Mouse (Mus musculus) embryonic facial prominence, embryonic 14.5 days (tissue): ENCODE measurements around the gene Cdca5. TPM values are rescaled to one million over a fixed set of nuclear protein-coding genes. Genes with fewer than 3 reads are reported as not detected.

Experiments used
- ATAC-seq: fragments of 200-750 bp; cut with Nextera tagmentation; 2 replicates; pipeline ENCODE4 v1.8.0; 2017; ENCODE audit warnings: low read depth, moderate number of reproducible peaks, moderate TSS enrichment
- DNase-seq: peaks from one replicate; pipeline ENCODE4 v3.0.0-alpha.2; 2015; ENCODE audit warnings: low spot score
- H3K27ac ChIP-seq: fragments of 300-500 bp; sonication (generic); replicated peaks from 2 replicates; pipeline ENCODE4 v1.5.1; 2014; ENCODE audit warnings: low read depth, mild to moderate bottlenecking, low read length, moderate library complexity
- H3K27me3 ChIP-seq: fragments of 300-500 bp; sonication (generic); replicated peaks from 2 replicates; pipeline ENCODE4 v1.6.1; 2014; ENCODE audit warnings: low read length; ENCODE audit not compliant: control insufficient read depth, insufficient read depth
- H3K36me3 ChIP-seq: fragments of 300-500 bp; sonication (generic); 2 replicates; pipeline ENCODE4 v1.6.1; 2014; ENCODE audit warnings: low read length, mixed read lengths; ENCODE audit not compliant: control insufficient read depth, insufficient read depth
- H3K4me1 ChIP-seq: fragments of 300-500 bp; sonication (generic); 2 replicates; pipeline ENCODE4 v1.6.1; 2014; ENCODE audit warnings: antibody characterized with exemption, low read length; ENCODE audit not compliant: control insufficient read depth, insufficient read depth
- H3K4me2 ChIP-seq: fragments of 300-500 bp; sonication (generic); 2 replicates; pipeline ENCODE4 v1.6.1; 2014; ENCODE audit warnings: low read depth, mild to moderate bottlenecking, low read length, moderate library complexity, mixed read lengths
- H3K4me3 ChIP-seq: fragments of 300-500 bp; sonication (generic); 2 replicates; pipeline ENCODE4 v1.5.1; 2014; ENCODE audit warnings: low read depth, mild to moderate bottlenecking, low read length
- H3K9ac ChIP-seq: fragments of 300-500 bp; sonication (generic); 2 replicates; pipeline ENCODE4 v1.6.1; 2014; ENCODE audit warnings: low read depth, mild to moderate bottlenecking, low read length, moderate library complexity, mixed read lengths
- H3K9me3 ChIP-seq: fragments of 300-500 bp; sonication (generic); 2 replicates; pipeline ENCODE4 v1.6.1; 2016; ENCODE audit warnings: low read length; ENCODE audit not compliant: control insufficient read depth
- WGBS: fragments of 180-500 bp; shearing (Covaris S2); extraction: QIAGEN DNeasy Blood & Tissue Kit; methylation state at CpG from one replicate; pipeline ENCODE4 v1.1.7; 2014; 5-methylcytosine and 5-hydroxymethylcytosine counted together
- polyA plus RNA-seq: library from polyadenylated mRNA; unstranded; fragments of >200 nt; fragmentation: Nextera tagmentation; extraction: Ambion mirVana; gene quantifications from 2 replicates; pipeline ENCODE4 v1.2.1, GENCODE M21; 2014

Gene Cdca5
- polyA plus RNA-seq, 1 experiment from 2014 or later: 24.6 TPM

DNA sequence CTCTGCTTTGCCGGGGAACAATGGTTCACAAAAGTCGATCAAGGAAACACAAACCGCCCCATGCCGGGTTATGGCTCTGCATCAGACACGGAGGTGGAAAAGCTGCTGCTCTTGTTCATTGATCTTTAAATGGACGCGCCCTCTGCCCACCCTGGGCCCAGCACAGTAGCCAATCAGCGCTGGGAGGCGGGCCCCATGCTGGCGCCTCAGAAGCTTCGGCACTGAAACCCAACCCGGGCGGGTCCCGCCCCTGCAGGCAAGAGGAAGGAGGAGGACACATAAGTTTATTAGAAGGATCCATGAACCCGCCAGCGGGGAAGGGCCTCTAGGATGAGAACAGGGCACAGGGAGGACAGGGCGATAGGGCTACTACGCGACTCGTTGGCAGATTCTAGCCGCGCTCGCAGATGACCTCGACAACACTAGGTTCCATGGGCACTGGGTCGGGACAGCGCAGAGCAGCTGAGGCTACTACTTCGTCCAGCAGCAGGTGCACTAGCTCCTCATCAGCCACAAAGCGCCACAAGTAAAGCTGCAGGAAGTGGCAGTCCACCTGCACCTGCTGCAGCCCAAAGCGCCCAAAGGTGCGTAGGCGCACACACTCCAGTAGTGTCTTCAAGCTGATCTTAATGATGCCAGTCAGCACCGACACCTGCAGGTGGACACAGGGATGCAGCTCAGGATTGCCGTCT is 16.9 kb upstream of the Cdca5 start, which contains the start of gene Tm7sf2:
TSS of gene Tm7sf2 (minus strand) at position 650 of the 692 bp plus-strand sequence.
- Histone ChIP-seq H3K36me3 (peaks cover 37% of the 10 kb centered on the region), H3K4me3 (peak within 1 kb of the TSS; percentile 44), H3K9me3 (no peaks in the 10 kb centered on the region), H3K27ac (peak within 1 kb of the TSS; percentile 72), H3K9ac (peak within 1 kb of the TSS; percentile 62), H3K4me1 (peaks cover 12% of the 10 kb centered on the region; the same call in 1 of the 2 replicates), H3K4me2 (peak within 1 kb of the TSS; percentile 92), H3K27me3 (no peaks in the 10 kb centered on the region)
- 10% methylated on average over 29 of the region's 33 CpGs for WGBS
- DNase-seq: peak; percentile 96
- ATAC-seq: peak; percentile 94

DNA sequence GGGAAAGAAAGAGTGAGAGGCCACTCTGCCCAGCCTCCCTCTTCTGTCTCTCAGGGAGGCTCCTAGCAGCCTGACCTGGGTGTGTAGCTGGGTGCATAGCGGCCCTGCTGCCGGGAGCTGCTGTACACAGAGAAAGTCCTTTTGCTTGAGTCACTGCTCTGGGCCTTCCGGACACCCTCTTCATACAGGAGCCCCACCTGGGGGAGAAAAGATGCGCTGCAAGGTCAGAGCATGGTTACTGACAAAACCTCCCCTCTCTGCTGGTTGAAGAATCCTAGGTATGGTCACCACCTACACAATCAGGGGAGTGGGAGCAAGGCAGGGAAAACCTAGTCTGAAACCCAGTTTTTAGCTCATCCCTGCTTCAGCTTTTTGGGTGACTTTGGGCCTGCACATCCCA is 15.8 kb upstream of the Cdca5 start:
- no peak overlapping the region for H3K27ac ChIP-seq
- H3K27me3 ChIP-seq: no peaks in the 10 kb centered on the region
- H3K4me2 ChIP-seq: no peak overlapping the region
- H3K36me3 ChIP-seq: peaks cover 47% of the 10 kb centered on the region
- whole genome bisulfite sequencing: 71% methylated on average over 4 of the region's 4 CpGs
- H3K9ac ChIP-seq: no peak overlapping the region
- peaks cover 12% of the 10 kb centered on the region; the same call in 1 of the 2 replicates for H3K4me1 ChIP-seq
- H3K9me3 ChIP-seq: no peaks in the 10 kb centered on the region
- H3K4me3 ChIP-seq: no peak overlapping the region
- no peak for ATAC-seq
- no peak for DNase-seq

DNA sequence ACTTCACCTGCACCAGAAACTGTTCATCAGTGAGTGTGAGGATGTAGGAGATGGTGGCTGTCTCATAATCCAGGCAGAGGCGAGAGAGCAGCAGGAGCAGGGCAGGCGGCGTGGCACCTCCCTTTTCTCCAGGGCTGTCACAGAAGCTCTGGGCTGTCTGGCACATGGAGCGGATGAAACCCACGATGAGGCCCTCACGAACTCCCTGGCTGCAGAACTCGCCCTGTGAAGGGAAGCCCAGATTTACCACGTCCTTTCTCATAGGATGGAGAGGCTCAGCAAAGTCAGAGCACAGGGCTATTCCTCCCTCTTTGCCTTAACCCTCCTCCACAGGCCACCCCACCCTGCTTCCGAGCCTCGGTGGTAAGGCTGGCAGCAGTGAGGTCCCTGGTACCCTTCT is 14.9 kb upstream of the Cdca5 start:
- Histone ChIP-seq H3K4me1 (peaks cover 12% of the 10 kb centered on the region; the same call in 1 of the 2 replicates), H3K4me3 (no peak overlapping the region), H3K27me3 (no peaks in the 10 kb centered on the region), H3K4me2 (no peak overlapping the region), H3K27ac (no peak overlapping the region), H3K9ac (no peak overlapping the region), H3K36me3 (peaks cover 51% of the 10 kb centered on the region), H3K9me3 (no peaks in the 10 kb centered on the region)
- no peak for ATAC-seq
- WGBS: 93% methylated on average over 9 of the region's 10 CpGs
- DNase-seq: no peak

DNA sequence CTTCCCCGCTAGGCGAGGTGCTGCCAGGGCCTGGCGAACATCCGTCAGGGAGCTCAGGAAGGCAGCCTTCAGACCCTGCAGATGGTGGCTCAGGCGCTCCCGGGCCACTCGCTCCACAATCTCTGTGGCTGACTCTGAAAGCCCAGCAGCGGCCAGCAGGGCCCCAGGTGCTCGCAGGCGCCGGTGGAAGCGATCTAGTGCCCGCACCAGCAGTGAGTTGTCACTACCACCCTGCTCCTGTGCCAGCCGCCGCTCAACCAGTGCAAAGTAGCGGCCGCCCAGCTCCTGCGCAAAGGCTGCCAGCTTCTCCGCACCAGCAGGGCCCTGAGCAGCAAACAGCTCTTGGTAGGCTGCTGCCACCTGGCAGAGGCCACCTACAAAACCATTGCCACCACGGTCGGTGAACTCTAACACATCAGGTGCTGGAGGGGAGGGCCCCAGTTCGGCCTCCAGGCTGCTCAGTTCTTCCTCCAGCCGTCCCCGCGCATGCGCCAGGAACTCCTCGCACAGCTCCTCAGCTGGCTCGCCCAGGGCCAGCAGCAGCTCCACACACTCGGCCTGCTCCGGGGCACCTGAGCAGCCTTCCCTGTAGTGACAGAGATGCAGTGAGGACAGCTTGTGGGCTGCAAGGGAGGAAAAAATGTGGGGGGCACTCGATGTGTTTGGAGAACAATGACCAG is 14.1 kb upstream of the Cdca5 start:
- no peak overlapping the region for H3K4me2 ChIP-seq
- no peak for DNase-seq
- WGBS: 87% methylated on average over 28 of the region's 31 CpGs
- no peak for ATAC-seq
- peaks cover 51% of the 10 kb centered on the region for H3K36me3 ChIP-seq
- peaks cover 12% of the 10 kb centered on the region; the same call in 1 of the 2 replicates for H3K4me1 ChIP-seq
- H3K4me3 ChIP-seq: no peak overlapping the region
- H3K27ac ChIP-seq: no peak overlapping the region
- no peaks in the 10 kb centered on the region for H3K27me3 ChIP-seq
- no peaks in the 10 kb centered on the region for H3K9me3 ChIP-seq
- H3K9ac ChIP-seq: no peak overlapping the region

DNA sequence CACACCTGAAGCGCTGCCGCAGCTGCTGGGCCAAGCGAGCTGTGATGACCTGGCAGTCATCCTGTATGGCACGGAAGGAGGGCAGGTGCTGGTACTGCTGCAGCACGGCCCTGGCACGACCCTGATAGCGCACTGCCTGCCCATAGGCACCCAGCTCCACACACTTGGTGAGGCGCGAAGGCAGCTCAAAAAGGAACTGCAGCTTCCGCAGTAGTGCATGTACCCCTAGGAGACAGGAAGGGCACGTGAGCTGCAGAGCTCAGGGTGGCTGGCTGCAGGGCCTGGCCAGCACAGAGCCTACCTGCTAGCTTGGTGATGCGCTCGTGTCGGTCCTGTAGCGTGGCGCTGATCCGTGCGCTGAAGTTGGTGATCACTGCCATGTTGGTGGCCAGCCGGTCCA is 13.5 kb upstream of the Cdca5 start:
- H3K36me3 ChIP-seq: peaks cover 51% of the 10 kb centered on the region
- no peak overlapping the region for H3K4me2 ChIP-seq
- ATAC-seq: no peak
- H3K27me3 ChIP-seq: no peaks in the 10 kb centered on the region
- 94% methylated on average over 19 of the region's 19 CpGs for WGBS
- no peak overlapping the region for H3K4me3 ChIP-seq
- no peaks in the 10 kb centered on the region for H3K9me3 ChIP-seq
- no peak overlapping the region for H3K9ac ChIP-seq
- peaks cover 17% of the 10 kb centered on the region; the same call in 1 of the 2 replicates for H3K4me1 ChIP-seq
- no peak overlapping the region for H3K27ac ChIP-seq
- no peak for DNase-seq

DNA sequence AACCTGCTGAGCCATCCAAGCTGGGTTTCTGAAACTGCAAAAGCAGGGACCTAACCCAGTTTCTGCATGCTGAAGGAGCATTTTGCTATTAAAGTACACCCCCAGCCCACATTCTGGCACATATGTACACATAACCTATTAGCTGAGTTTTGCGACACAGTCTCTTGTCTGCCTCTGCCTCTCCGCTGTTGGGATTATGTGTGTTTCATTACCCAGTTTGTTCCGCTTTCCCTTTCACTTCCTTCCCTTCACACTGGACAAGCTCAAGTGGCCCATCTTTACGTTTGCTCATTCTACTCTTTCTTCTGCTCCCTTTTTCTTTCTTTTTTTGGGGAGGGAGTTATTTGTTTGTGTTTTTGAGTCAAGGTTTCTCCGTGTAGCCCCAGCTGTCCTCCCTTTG is 10.9 kb upstream of the Cdca5 start:
- Histone ChIP-seq H3K27me3 (no peaks in the 10 kb centered on the region), H3K4me1 (peaks cover 7% of the 10 kb centered on the region; the same call in 1 of the 2 replicates), H3K27ac (no peak overlapping the region), H3K9me3 (no peaks in the 10 kb centered on the region), H3K4me3 (no peak overlapping the region), H3K36me3 (peaks cover 47% of the 10 kb centered on the region), H3K9ac (no peak overlapping the region), H3K4me2 (no peak overlapping the region)
- ATAC-seq (no peak), DNase-seq (no peak)
- 92% methylated on average over 5 of the region's 5 CpGs for WGBS

DNA sequence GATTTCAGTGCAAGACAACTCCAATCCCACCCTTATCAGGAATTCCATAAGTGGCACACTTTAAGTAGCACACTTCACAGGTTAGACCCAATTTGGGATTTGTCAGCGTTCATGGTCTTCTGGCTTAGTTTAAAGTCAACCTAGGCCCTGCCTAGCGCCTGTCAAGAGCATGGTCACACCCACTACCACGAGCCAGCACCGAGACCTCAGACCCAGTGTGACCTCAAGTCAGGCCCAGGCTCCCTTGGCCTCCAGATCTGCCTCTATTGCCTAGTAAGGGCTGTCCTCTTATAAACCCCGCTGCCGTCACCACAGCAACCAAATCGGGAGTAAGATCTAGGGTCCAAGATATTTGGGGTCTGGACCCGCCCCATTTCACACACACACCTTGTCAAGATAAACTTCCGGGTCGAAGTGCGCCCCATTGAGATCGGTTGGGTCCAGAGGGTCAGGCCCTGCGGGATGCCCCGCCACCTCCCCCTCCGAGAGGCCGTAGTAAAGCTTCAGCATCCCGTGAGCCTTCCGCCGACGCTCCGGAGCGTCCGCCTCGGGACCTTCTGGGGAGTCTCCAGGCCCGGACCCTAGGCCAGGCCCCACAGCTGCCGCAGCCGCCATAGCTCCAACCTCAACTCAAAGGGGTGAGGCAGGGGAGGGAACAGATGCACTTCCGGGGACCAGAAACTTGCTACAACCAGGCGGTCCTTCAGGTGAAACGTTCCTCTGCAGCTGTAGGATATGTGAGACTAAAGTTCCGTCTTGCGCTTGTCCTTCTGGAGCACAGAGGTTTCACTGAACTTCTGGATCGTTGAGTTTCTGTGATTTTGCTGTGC is 8.0 kb upstream of the Cdca5 start, which contains the start of gene Vps51:
TSS of gene Vps51 (minus strand) at position 668 of the 830 bp plus-strand sequence.
- DNase-seq: peak; percentile 96
- H3K27ac ChIP-seq: peak within 1 kb of the TSS; percentile 84
- H3K4me2 ChIP-seq: peak within 1 kb of the TSS; percentile 70
- ATAC-seq: peak; percentile 94
- peak within 1 kb of the TSS; percentile 73 for H3K9ac ChIP-seq
- H3K9me3 ChIP-seq: no peaks in the 10 kb centered on the region
- WGBS: under 1% methylated on average over 33 of the region's 33 CpGs
- peaks cover 40% of the 10 kb centered on the region for H3K36me3 ChIP-seq
- H3K4me1 ChIP-seq: peaks cover 7% of the 10 kb centered on the region; the same call in 1 of the 2 replicates
- peak within 1 kb of the TSS; percentile 58 for H3K4me3 ChIP-seq
- H3K27me3 ChIP-seq: no peaks in the 10 kb centered on the region

DNA sequence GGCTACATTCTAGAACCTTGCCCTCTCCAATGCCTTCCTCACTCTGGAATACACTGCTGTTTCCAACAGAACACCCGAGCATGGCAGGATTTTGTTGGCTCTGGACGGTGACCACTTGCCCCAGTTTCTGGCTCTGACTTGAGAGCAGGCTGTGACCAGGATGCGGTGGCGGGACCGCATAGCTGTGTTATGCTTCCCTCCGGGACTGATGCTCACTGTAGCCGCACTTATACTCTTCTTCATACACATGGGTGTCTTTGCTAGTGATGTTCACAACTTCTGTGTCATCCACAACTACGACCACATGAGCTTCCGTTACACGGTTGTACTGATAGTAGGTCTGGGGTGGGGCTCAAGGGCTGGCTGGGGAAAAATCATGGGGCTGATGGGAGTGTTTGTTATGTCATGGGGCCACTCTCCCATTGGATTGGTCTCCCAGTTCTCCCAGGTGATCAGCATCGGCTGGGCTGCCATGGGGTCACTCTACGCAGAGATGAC is 4.8 kb upstream of the Cdca5 start, which contains the start of gene Tmem262:
TSS of gene Tmem262 (plus strand) at position 51 of the 498 bp plus-strand sequence.
- H3K9me3 ChIP-seq: no peaks in the 10 kb centered on the region
- no peak within 1 kb of the TSS for H3K4me2 ChIP-seq
- H3K27me3 ChIP-seq: no peaks in the 10 kb centered on the region
- peaks cover 28% of the 10 kb centered on the region for H3K36me3 ChIP-seq
- DNase-seq (no peak), ATAC-seq (no peak)
- H3K27ac ChIP-seq: no peak within 1 kb of the TSS
- H3K9ac ChIP-seq: no peak within 1 kb of the TSS
- peaks cover 13% of the 10 kb centered on the region for H3K4me1 ChIP-seq
- no peak within 1 kb of the TSS for H3K4me3 ChIP-seq
- WGBS: 94% methylated on average over 12 of the region's 12 CpGs
